Mouse (Mus musculus): ENCODE data around the gene Clec4f.
"Not testable (repeated sequence)": the region's sequence is repeated elsewhere in the genome, so short reads cannot be mapped to it uniquely, and the experiment has no call there.

Clec4f gene

DNA sequence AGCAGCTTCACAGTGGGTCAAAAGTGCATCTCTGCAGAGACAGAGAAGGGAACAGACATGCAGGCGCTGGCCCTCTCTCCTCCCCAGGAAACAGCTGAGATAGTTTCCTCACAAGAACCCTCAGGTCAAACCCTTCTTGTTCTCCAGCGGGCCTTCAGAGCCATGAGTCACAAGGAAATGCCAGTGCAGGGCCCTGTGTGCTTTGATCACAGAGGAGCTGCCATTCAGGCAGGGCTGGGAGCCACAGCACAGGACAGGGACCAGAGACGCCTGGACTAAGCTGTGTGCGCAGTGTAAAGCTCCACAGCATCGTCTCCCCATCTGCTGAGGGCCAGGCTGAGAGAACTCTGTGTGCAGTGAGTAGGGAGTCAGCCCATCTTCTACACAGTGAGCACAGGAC is 21.9 kb downstream of the Clec4f start:
- not testable (repeated sequence) for DNase-seq (ENCODE audit: low spot score in 2 of 2)

DNA sequence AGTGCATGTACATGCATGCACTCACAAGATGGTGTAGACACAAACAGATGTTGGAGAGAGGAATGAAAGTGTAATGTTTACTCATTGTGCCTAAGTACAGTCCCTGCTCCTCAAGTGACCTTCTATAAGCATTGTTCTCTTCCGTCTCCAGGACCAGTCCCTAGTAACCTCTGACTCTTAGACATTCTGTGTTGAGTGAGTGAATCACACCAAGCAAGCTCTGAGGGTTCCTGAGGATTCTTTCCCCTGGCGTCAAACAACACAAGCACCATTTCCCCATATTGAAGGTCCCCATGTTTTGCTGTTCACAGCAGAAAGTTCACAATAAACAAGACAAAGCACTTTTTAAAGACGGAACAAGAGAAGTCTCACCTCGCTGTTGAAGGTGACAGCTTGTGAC is 24.2 kb downstream of the Clec4f start:
- no peak for DNase-seq (ENCODE audit: low spot score in 2 of 2)

DNA sequence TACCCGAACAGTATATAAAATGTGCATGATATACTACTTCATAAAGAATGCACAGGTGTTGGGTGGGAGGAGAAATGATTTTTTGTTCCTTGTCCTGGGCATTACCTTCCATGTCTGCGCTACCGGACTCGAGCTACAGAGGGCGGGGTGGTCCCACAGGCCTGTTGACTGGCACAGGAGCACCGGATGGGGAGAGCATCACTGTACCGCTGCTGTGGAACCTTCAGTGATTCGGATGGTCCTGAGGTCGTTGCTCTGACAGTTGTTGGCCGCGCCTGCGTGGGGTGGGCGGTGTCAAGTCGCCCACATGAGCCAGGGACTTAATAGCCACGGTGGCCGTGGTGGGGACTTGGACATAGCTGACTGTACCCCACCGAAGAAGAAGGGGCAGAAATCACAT is 29.2 kb downstream of the Clec4f start:
- peak in 1 of 2 experiments; percentile 55 for DNase-seq (ENCODE audit: low spot score in 2 of 2)

GRCm38 (mm10) chr6:83619955-83620354 is 36.0 kb downstream of the Clec4f start:
- peak in 1 of 2 experiments; percentile 24 for DNase-seq (ENCODE audit: low spot score in 2 of 2)

GRCm38 (mm10) chr6:83617581-83618335 is 38.2 kb downstream of the Clec4f start:
- DNase-seq (ENCODE audit: low spot score in 2 of 2), result peak in 1 of 2 experiments; percentile 20

DNA sequence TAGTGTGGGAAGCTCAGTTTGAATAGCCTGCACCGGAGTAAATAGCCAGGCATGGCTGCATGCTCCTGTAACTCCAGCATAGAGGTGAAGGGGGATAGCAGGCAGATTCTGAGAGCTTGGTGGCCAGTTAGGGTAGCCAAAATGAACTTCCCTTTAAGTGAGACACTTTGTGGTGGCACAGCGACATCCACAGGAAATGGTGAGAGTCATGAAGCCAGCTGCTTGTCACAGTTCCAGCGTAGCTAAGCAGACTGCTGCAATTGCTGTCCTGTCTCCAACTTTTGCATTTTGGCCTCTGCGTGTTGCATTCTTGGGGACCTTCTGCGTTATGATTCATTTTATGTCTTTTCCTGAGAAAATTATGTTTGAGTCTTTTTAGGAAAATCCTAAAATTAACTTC is 39.5 kb downstream of the Clec4f start:
- DNase-seq (ENCODE audit: low spot score in 2 of 2), result peak; percentile 24 to 63

DNA sequence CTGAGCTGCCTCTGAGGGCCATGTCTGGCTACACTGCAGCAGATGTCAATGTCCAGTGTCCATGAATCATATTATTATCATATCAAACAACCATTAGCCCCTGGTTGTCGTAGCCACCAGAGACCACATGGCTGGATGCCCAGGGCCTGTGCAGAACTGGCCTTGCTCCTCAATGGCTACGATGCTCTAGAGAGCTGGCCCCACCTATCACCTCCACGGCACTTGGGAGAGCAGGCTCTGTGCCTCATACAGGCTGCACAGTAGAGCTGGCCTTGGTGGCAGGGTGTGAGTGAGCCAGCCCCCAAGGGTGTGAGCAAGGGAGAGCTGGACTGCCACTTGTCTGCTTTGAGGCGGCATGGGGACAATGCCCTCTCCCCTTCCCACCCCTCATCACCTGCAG is 41.5 kb downstream of the Clec4f start:
- no peak for DNase-seq (ENCODE audit: low spot score in 2 of 2)

DNA sequence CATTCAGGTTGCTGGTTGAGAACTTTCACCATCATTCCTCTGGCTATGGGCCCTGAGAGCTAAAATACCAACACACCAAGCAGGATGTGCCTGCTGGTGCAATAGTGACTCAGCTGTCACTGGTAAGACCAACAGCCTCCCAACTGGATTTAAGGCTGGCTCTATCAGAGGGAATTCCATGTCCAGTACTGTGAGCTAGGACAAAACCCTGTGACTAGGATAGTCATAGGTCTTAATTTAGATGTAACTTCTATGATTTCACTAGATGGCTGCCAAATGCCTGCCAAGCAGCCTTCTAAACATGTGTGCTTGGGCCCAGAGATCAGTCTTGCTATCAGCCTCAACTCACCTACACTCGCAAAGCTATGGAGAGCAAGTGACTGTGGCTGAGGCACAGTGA is 43.0 kb downstream of the Clec4f start:
- no peak for DNase-seq (ENCODE audit: low spot score in 2 of 2)

DNA sequence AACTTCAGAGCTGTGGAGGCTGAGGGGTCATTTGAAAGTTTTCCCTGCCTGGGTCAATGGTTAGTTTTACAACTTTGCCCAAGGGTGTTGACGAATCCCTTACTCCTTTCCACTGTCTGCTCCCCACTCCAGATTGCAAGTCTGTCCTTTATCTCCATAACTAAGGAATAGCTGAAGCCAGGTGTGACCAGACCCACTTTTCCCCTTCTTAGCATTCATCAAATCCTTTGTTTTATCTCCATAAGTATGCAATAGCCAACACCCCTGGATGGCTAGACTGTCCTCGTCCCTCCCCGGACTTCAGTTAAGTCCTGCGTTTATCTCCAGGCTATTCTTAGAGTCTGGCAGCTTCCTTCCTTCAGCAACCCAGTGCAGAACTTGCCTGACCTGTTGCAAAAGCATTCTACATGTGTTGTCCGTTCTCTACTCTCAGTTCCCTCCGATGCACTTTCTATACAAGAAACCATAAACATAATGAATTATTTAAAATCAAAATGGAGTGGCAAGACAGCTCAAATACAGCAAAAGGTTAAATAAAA is 56.3 kb downstream of the Clec4f start:
- DNase-seq (ENCODE audit: low spot score in 2 of 2), result no peak

- no peak for DNase-seq (ENCODE audit: low spot score in 2 of 2)
These were observed 56.9 kb downstream of the Clec4f start for GRCm38 (mm10) chr6:83599060-83599550.

DNA sequence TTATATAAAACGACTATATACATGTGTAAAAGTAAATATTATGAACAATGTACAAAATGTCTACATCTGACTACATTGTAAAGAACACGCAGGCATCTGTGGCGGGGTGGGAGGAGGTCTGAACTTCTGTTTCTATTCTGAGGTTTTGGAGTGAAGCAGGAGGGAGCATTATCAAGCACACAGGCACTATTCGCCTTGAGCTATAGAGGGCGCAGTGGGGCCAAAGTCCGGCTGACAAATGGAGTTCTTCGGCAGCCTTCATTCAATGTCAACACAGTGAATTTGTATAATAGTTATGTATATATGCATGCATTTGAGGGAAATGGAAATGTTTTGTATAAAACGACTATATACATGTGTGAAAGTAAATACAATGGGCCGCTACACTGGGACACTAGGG is 57.3 kb downstream of the Clec4f start:
- DNase-seq (ENCODE audit: low spot score in 2 of 2), result peak in 1 of 2 experiments; percentile 23

- no peak for DNase-seq (ENCODE audit: low spot score in 2 of 2)
These were observed 58.0 kb downstream of the Clec4f start for GRCm38 (mm10) chr6:83597988-83598387.

GRCm38 (mm10) chr6:83595035-83595434 is 61.0 kb downstream of the Clec4f start:
- no peak for DNase-seq (ENCODE audit: low spot score in 2 of 2)

Data from spleen, postnatal 4 days (tissue).